Mouse (Mus musculus) lung, postnatal 0 days (tissue): Measurements from ENCODE around the gene Pabpc1l. TPM values are rescaled to one million over a fixed set of nuclear protein-coding genes. Genes with fewer than 3 reads are reported as not detected.

Source experiments
- ATAC-seq: fragments of 200-750 bp; cut with Nextera tagmentation; 2 replicates; pipeline ENCODE4 v1.8.0; 2017; ENCODE audit warnings: moderate library complexity
- DNase-seq: peaks from one replicate; pipeline ENCODE4 v3.0.0-alpha.2; 2016; ENCODE audit warnings: low spot score
- H3K27ac ChIP-seq: fragments of 300-500 bp; sonication (generic); 2 replicates; pipeline ENCODE4 v1.5.1; 2014; ENCODE audit warnings: antibody characterized with exemption, mild to moderate bottlenecking, low read length, mixed read lengths
- H3K27me3 ChIP-seq: fragments of 300-500 bp; sonication (generic); replicated peaks from 2 replicates; pipeline ENCODE4 v1.6.1; 2014; ENCODE audit warnings: low read length, mixed read lengths; ENCODE audit not compliant: insufficient read depth
- H3K36me3 ChIP-seq: fragments of 300-500 bp; sonication (generic); 2 replicates; pipeline ENCODE4 v1.6.1; 2014; ENCODE audit warnings: low read length, mixed read lengths; ENCODE audit not compliant: insufficient read depth
- H3K4me1 ChIP-seq: fragments of 300-500 bp; sonication (generic); 2 replicates; pipeline ENCODE4 v1.6.1; 2014; ENCODE audit warnings: antibody characterized with exemption, low read depth, low read length, mixed read lengths; ENCODE audit not compliant: insufficient read depth
- H3K4me2 ChIP-seq: fragments of 300-500 bp; sonication (generic); replicated peaks from 2 replicates; pipeline ENCODE4 v1.6.1; 2014; ENCODE audit warnings: low read depth, mild to moderate bottlenecking, low read length, moderate library complexity, mixed read lengths
- H3K4me3 ChIP-seq: fragments of 300-500 bp; sonication (generic); 2 replicates; pipeline ENCODE4 v1.5.1; 2014; ENCODE audit warnings: low read depth, low read length
- H3K9ac ChIP-seq: fragments of 300-500 bp; sonication (generic); replicated peaks from 2 replicates; pipeline ENCODE4 v1.6.1; 2014; ENCODE audit warnings: low read depth, mild to moderate bottlenecking
- H3K9me3 ChIP-seq: fragments of 300-500 bp; sonication (generic); 2 replicates; pipeline ENCODE4 v1.6.1; 2016; ENCODE audit warnings: low read length, mixed read lengths
- CTCF ChIP-seq: IDR thresholded peaks from 2 replicates; pipeline ENCODE4 v1.5.1; 2016; ENCODE audit warnings: antibody characterized with exemption, mild to moderate bottlenecking
- EP300 ChIP-seq: IDR thresholded peaks from 2 replicates; pipeline ENCODE4 v1.6.1; 2016; ENCODE audit warnings: antibody characterized with exemption, mild to moderate bottlenecking, control low read depth
- WGBS: fragments of 180-500 bp; shearing (Covaris S2); extraction: QIAGEN DNeasy Blood & Tissue Kit; methylation state at CpG from one replicate; pipeline ENCODE4 v1.1.7; 2014; 5-methylcytosine and 5-hydroxymethylcytosine counted together
- polyA plus RNA-seq: library from polyadenylated mRNA; unstranded; fragments of >200 nt; fragmentation: Nextera tagmentation; extraction: Ambion mirVana; gene quantifications from 2 replicates; pipeline ENCODE4 v1.2.1, GENCODE M21; 2015

The Pabpc1l gene
- polyA plus RNA-seq, 1 experiment from 2014 or later, result 0.60 TPM

DNA sequence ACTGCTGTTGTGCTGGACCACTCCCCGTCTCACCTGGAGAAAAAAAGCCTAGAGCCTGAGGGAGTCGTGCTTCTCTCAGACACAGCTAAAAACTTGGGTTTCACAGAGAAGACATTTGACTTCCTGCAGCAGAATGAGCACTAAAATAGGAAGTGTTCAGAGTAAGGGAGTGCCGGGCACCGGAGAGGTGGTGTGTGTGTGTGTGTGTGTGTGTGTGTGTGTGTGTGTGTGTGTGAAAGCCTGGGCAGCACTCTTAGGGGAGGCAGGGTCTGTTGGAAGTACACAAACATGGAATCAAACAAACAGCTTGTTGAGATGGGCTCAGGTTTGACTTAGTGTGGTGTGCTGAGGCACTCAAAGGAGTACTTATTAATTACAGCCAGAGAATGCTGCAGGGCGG, 49.8 kb downstream of the Pabpc1l start:
- Histone ChIP-seq H3K9ac (peak overlapping the region; percentile 57; the same call in 1 of the 2 replicates), H3K9me3 (no peaks in the 10 kb centered on the region), H3K4me2 (peak overlapping the region; percentile 78), H3K36me3 (no peaks in the 10 kb centered on the region), H3K27ac (peak overlapping the region; percentile 63; the same call in 1 of the 2 replicates), H3K4me1 (peaks cover 11% of the 10 kb centered on the region; the same call in 1 of the 2 replicates), H3K27me3 (no peaks in the 10 kb centered on the region), H3K4me3 (peak overlapping the region; percentile 89)
- DNase-seq (peak; percentile 22), ATAC-seq (no peak)
- TF ChIP-seq CTCF (no peak), EP300 (no peak)
- 18% methylated on average over 5 of the region's 5 CpGs for WGBS

DNA sequence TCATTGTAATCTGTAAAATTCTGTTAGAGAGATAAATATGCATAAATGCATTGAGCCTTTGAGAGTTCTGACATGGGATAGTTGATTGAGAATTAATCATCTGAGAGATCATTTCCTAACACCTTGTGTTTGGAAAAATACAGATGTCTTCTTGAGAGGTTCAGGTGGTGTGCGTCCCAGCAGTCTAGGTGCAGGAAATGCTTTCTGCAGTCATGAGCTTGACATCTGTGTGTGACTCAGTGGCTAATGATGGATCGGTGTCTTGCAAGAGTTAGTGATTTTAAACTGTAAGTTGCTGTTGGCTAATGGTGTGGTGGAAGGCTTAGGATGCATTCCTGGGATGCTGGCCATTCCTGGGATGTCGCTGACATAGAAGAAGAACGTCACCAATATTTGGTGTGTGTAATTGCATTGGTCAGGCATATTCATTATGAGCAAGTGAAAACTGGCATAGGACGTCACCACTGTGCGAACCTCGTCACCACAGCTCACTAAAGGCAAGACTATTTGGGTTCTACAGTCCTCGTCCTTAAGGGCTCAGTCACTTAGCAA, 51.7 kb downstream of the Pabpc1l start:
- peaks cover 14% of the 10 kb centered on the region for H3K36me3 ChIP-seq
- no peak overlapping the region for H3K27ac ChIP-seq
- ATAC-seq, result no peak
- no peak overlapping the region for H3K9ac ChIP-seq
- peak overlapping the region; percentile 5; the same call in 1 of the 2 replicates for H3K4me2 ChIP-seq
- no peak for DNase-seq
- no peaks in the 10 kb centered on the region for H3K9me3 ChIP-seq
- H3K4me3 ChIP-seq, result no peak overlapping the region
- TF ChIP-seq CTCF, result no peak
- TF ChIP-seq EP300, result no peak
- peaks cover 9% of the 10 kb centered on the region; the same call in 1 of the 2 replicates for H3K4me1 ChIP-seq
- no peaks in the 10 kb centered on the region for H3K27me3 ChIP-seq
- 76% methylated on average over 8 of the region's 8 CpGs for WGBS

DNA sequence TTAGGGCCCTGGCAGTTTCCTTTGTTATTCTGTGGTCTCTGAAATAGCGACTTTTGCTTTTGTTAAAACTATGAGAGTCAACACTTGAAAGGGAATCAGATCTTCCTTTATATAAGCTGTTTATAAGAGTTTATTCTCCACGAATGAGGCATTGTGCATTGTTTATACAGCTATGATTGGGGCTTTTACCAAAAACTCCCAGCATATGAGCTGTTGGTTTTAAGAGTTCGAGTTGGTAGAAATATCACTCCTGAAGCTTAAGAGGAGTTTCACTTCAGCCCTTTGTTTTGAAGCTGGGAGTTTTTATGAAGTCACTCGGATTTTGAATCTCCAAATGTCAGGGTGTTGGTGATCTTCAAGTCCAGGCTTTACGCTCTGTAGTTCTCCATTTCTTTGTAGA, 52.6 kb downstream of the Pabpc1l start:
- no peaks in the 10 kb centered on the region for H3K27me3 ChIP-seq
- WGBS, result 48% methylated on average over 5 of the region's 5 CpGs
- H3K4me3 ChIP-seq, result no peak overlapping the region
- ATAC-seq (no peak), DNase-seq (peak; percentile 37)
- peak overlapping the region; percentile 29; the same call in 1 of the 2 replicates for H3K27ac ChIP-seq
- peaks cover 9% of the 10 kb centered on the region; the same call in 1 of the 2 replicates for H3K4me1 ChIP-seq
- no peaks in the 10 kb centered on the region for H3K9me3 ChIP-seq
- H3K4me2 ChIP-seq, result 0 out of 2 replicates have a peak overlapping the region, but pooled peaks have one; percentile 1
- TF ChIP-seq CTCF (no peak), EP300 (peak; percentile 45)
- no peak overlapping the region for H3K9ac ChIP-seq
- H3K36me3 ChIP-seq, result peaks cover 22% of the 10 kb centered on the region

DNA sequence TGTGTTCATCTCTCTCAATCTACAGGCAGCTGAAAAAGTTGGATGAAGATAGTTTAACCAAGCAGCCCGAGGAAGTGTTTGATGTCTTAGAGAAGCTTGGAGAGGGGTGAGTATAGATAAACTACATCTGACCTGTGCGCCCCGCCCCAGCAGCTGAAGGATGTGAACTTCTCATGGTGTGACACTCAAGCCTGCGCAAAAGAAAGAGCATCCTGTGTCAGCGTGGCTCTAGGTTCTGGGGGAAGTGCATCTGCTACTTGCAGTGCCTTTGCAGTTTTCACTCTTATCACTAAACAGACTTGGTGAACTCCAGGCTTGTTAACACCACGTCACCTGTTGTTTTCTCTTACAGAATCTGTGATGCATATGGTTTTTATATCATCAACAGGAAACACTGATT, 54.2 kb downstream of the Pabpc1l start:
- no peaks in the 10 kb centered on the region for H3K27me3 ChIP-seq
- H3K4me3 ChIP-seq, result no peak overlapping the region
- H3K27ac ChIP-seq, result no peak overlapping the region
- WGBS, result 79% methylated on average over 6 of the region's 6 CpGs
- H3K36me3 ChIP-seq, result peaks cover 22% of the 10 kb centered on the region
- peaks cover 11% of the 10 kb centered on the region; the same call in 1 of the 2 replicates for H3K4me1 ChIP-seq
- H3K9me3 ChIP-seq, result no peaks in the 10 kb centered on the region
- no peak for DNase-seq
- H3K4me2 ChIP-seq, result no peak overlapping the region
- no peak for ATAC-seq
- TF ChIP-seq CTCF, result no peak
- no peak for TF ChIP-seq EP300
- H3K9ac ChIP-seq, result no peak overlapping the region

DNA sequence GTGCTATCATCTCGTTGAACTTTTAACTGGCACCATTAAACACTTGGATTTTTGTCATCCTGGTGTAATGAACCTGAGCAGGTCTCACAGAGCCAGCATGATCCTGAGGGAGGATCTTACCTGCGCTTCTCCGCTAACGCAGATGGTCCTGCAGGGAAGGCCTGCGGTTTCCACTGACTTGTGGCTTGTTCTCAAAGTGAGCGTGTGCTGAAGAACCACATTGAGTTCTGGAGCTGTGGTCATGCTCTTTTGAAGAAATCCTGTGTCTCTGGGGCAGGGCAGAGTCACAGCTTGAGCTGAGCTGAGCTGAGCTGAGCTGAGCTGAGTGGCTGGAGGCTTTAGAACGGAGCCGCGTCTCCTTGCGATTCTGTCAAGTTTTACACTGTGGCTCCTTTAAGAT, 56.3 kb downstream of the Pabpc1l start:
- H3K4me3 ChIP-seq, result no peak overlapping the region
- 0 out of 2 replicates have a peak, but pooled peaks cover 2% of the 10 kb centered on the region for H3K4me1 ChIP-seq
- 92% methylated on average over 10 of the region's 10 CpGs for WGBS
- no peak overlapping the region for H3K27ac ChIP-seq
- no peak overlapping the region for H3K4me2 ChIP-seq
- DNase-seq (no peak), ATAC-seq (no peak)
- peaks cover 25% of the 10 kb centered on the region for H3K36me3 ChIP-seq
- TF ChIP-seq EP300, result no peak
- no peak for TF ChIP-seq CTCF
- H3K27me3 ChIP-seq, result no peaks in the 10 kb centered on the region
- H3K9me3 ChIP-seq, result no peaks in the 10 kb centered on the region
- H3K9ac ChIP-seq, result no peak overlapping the region

DNA sequence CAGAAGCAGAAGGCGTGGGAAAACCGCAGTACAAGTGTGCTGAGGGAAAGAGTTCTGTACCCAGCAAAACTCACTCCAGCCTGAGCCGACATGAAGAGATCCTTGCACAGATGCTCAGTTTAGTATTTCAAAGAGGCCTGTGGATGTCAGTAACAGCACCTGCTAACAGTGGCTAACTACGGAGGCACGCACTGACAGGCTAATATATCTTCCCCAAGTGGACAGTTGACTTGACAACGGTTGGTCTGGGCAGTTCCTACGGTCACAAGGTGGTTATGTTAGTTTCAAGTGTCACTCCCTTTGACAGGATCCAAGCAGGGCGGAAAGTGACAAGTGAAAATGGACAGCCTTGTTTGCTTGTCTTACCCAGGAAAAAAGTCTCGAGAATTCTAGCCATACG, 56.9 kb downstream of the Pabpc1l start:
- no peaks in the 10 kb centered on the region for H3K9me3 ChIP-seq
- peaks cover 29% of the 10 kb centered on the region for H3K36me3 ChIP-seq
- no peak for ATAC-seq
- no peak overlapping the region for H3K27ac ChIP-seq
- 77% methylated on average over 10 of the region's 10 CpGs for WGBS
- 0 out of 2 replicates have a peak, but pooled peaks cover 2% of the 10 kb centered on the region for H3K4me1 ChIP-seq
- TF ChIP-seq CTCF (no peak), EP300 (no peak)
- no peak for DNase-seq
- H3K27me3 ChIP-seq, result no peaks in the 10 kb centered on the region
- no peak overlapping the region for H3K4me2 ChIP-seq
- no peak overlapping the region for H3K4me3 ChIP-seq
- no peak overlapping the region for H3K9ac ChIP-seq
